Mouse (Mus musculus): ENCODE measurements around the gene Pdgfb. TPM values are rescaled to one million over a fixed set of nuclear protein-coding genes. Genes with fewer than 3 reads are reported as not detected.

Pdgfb gene
- total RNA-seq, 4 experiments from 2014 or later, result 20.2 to 34.2 (median 28.5) TPM

DNA sequence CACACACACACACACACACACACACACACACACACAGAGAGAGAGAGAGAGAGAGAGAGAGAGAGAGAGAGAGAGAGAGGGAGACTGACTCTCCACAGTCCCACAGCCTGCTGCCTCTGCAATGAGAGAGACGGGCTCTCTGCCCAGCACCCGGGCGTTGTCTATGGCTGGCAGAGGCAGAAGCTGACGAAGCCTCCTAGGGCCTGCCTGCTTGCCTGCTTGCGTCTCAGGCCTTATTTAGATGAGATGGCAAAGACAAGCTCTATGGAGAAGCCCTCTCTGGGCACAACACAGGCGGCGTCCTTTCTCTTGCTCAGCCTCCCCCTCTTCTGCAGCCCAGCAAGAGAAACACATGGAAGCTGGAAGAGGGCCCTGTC, 4.6 kb downstream of the Pdgfb start:
- DNase-seq (ENCODE audit: low spot score), result no peak

GRCm38 (mm10) chr15:80009421-80010181, 5.2 kb downstream of the Pdgfb start:
- DNase-seq (ENCODE audit: low spot score), result no peak

- no peak for DNase-seq (ENCODE audit: low spot score)
These were observed 6.3 kb downstream of the Pdgfb start for GRCm38 (mm10) chr15:80008461-80008860.

GRCm38 (mm10) chr15:80006156-80006555, 8.6 kb downstream of the Pdgfb start:
- DNase-seq (ENCODE audit: low spot score), result peak; percentile 74

DNA sequence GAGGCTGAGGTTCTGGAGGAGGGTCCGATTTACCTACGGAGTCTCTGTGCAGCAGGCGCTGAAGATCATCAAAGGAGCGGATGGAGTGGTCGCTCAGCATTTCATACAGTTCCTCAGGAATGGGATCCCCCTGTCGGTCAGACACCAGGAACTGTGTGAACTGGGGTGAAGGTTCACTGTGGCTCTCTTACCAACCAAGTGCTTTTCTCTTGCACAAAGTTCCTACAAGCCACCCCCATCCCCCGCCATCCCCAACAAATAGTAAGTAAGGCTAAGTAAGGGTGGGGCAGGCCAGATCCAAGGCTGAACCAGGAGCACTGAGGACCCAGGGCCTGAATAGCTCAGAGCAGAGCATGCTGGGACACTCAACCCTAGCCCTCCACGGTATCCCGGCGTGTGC, 9.3 kb downstream of the Pdgfb start:
- DNase-seq (ENCODE audit: low spot score), result no peak

DNA sequence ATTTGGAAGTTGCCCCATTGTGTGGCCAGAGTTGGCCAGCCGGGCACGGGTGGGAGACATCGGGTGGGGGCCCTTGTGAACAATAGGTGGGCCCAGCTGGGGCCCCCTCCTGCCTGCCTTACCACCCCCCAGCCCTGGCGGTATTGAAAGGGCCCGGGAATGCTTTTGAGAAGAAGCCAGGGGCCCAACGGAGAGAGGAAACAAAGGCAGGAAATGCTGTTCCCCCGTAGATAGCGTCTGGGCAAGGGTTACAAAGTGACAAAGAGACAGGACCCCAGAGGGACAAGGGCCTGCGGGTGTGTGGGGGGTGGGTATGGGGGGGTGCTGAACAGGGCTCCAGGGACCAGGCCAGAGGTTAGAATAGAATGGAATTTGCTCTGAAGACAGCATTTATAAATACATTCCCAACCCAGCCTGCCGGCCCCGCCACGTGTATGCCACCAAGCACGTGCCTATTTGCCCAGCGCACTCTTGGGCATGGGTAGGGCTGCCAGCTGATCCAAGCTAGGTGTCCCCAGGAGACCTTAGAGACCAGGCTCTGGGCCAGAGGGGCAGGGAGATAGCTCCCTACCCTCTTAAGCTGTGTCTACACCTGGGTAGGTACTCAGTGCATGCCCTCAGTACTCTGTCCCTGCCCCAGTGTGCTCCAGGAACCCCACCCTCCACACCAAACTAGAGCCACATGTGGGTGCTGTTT, 10.0 kb downstream of the Pdgfb start:
- peak; percentile 83 for DNase-seq (ENCODE audit: low spot score)

GRCm38 (mm10) chr15:80003581-80003980, 11.2 kb downstream of the Pdgfb start:
- no peak for DNase-seq (ENCODE audit: low spot score)

- no peak for DNase-seq (ENCODE audit: low spot score)
These were observed 13.2 kb downstream of the Pdgfb start for GRCm38 (mm10) chr15:80001601-80002000.

DNA sequence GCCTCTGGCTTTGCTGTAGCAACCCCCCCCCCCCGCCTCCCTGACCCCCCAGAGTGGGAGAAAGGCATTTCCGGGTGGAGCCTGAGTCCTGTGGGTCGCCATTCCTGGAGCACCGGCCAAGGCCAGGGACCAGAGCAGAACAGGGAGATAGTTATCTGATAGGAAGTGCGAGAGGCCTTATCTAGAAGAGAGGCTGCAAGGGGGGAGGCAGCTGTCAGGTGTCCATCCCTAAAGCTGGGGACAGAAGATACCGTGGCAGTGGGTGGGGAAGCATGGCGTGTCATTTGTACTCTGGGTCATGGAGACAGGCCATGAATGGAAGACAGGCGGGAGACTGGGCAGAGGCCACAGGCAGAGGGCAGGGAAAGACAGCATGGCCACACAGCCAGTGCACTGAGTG, 14.1 kb downstream of the Pdgfb start:
- no peak for DNase-seq (ENCODE audit: low spot score)

- no peak for DNase-seq (ENCODE audit: low spot score)
These were observed 16.8 kb downstream of the Pdgfb start for GRCm38 (mm10) chr15:79997988-79998387.

DNA sequence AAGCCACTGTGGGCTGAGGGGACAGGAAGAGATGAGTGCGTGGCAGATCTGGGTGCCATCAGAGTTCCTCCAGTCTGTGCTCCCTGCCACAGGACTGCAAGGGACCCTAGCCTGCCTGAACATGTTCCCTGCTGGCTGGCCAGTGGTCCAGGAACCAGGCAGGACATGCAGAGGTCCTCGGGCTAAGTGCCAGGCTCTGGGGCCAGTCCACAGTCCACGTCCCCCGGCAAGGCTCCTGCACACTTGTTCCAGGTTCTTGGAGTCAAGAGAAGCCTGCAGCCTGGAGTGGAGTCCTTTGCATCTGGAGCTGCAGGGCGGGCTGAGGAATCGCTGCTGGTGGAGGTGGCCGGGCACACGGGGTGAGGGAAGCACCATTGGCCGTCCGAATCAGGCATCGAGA, 18.0 kb downstream of the Pdgfb start:
- DNase-seq (ENCODE audit: low spot score), result no peak

DNA sequence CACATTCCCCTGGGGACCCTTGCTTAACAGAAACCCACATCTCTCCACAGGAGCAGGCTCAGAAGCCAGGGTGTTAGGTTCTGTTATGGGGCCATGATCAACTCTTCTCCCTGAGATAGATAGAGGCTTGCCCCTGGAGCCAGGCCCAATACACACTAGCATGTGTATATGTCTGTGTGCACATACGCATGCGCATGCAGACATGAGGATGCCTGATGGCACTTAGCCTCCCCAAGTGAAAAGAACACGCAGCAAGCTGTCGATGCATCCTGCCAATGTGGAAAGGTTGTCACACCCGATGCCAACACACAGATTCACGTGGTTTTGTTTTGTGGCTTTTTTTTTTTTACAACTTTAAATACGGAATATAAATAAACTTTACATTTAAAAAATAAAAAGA, 19.2 kb downstream of the Pdgfb start:
- no peak for DNase-seq (ENCODE audit: low spot score)

DNA sequence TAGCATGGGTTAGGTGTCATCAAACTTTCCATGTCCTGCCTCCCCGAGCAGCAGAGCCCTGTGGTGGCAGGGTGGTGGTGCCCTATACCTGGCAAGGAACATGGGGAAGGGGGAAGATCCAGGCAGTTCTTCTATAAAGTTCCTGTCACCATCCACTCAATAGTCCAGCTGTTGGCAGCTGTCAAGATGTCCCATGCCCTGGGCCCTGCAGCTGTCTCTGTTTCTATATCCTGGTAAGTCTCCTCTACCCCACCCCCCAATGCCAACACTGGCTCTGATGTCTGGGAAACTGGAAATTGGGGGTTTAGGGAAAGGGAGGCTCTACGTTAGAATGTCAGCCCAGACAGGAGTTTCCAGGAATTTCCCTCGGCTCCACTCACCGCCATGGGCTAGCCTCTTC, 20.2 kb downstream of the Pdgfb start:
- no peak for DNase-seq (ENCODE audit: low spot score)

GRCm38 (mm10) chr15:79986182-79986581, 28.6 kb downstream of the Pdgfb start:
- no peak for DNase-seq (ENCODE audit: low spot score)

DNA sequence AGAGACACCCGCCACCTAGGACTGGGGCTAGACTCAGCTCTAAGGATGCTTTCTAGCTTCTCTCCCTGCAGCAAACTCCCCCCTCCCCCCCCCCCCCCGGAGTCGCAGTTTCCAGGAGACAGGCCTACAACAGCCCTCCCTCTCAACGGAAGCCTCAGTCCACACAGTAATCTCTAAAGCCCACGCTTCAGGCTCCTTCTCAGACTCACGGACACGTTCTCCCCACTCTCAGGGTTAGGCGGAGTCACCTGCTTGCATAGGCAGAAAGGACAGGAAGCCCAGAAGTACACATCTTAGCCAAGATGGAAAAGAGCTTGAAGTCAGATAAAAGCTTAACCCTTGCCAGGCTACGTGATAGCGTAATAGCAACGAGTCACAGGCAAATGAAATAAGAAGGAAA, 29.3 kb downstream of the Pdgfb start:
- no peak for DNase-seq (ENCODE audit: low spot score)

- no peak for DNase-seq (ENCODE audit: low spot score)
These were observed 30.6 kb downstream of the Pdgfb start for GRCm38 (mm10) chr15:79984152-79984551.

DNA sequence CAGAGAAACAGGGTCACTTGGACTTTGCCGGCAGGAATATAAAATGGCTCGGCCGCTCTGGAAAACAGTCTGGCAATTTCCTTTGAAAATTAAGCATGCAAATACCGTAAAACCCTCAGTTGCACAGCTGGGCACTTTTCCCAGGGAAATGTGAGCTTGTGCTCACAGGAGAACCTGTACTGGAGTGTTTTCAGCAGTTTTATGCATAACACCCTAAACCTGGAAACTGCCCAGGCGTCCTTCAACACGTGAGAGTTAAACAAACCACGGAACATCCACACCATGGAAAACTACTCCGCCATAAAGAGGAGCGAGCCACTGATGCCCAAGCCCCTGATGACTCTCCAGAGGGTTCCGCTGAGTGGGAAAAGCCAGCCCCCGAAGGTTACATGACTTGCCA, 34.1 kb downstream of the Pdgfb start:
- no peak for DNase-seq (ENCODE audit: low spot score)

- no peak for DNase-seq (ENCODE audit: low spot score)
These were observed 42.6 kb downstream of the Pdgfb start for GRCm38 (mm10) chr15:79972186-79972585.

DNA sequence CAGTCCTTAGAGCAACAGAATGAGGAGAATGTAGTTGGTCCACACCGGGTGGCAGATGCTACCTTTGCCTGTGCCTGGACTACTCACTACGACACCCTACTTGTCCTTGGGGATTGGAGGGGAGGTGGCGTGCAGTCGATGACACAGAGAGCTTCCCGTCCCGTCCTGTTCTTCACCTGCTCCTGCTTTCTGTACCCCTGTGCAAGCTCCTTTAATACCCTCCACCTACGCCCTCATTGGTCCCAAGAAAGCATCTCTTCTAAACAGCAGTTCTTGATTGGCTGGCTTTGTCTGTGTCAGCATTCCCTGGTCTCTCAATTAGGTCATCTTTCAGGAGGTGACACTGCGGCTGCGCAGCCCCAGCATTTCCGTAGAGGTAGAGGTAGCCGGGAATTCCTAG, 43.8 kb downstream of the Pdgfb start, which contains the start of gene Cbx7:
TSS of gene Cbx7 (minus strand) at position 180 of the 400 bp plus-strand sequence.
- DNase-seq (ENCODE audit: low spot score), result no peak

GRCm38 (mm10) chr15:79970491-79970890, 44.3 kb downstream of the Pdgfb start:
- no peak for DNase-seq (ENCODE audit: low spot score)

- DNase-seq (ENCODE audit: low spot score), result no peak
These were observed 47.4 kb downstream of the Pdgfb start for GRCm38 (mm10) chr15:79967346-79967745.

GRCm38 (mm10) chr15:79964376-79964775, 50.4 kb downstream of the Pdgfb start:
- DNase-seq (ENCODE audit: low spot score), result no peak

DNA sequence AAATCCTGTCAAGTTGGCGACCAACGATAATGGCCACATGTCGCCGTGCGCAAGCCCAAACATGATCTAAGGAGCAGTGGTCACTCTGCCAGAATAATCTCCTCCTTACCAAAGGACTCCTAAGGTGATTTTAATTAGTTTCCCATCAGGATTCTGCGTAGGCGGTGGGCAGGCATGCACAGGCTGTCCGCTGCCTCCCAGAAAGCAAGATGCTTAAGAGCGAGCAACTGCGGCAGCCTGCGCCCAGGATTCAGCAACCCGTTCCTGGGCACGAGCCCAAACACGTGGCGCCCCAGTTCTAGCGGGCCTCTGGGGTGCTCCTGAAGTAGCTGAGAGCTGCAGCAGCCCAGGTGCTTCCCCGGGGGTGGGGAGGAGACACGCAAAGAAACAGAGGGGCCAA, 52.1 kb downstream of the Pdgfb start:
- DNase-seq (ENCODE audit: low spot score), result no peak

All from heart, adult 8-10 months (tissue).